Mouse (Mus musculus): ENCODE results near the gene Lingo2.

The Lingo2 gene

GRCm38 (mm10) chr4:36951150-36951954 is at the start of gene Lingo2:
Gene Lingo2 (minus strand): TSS chr4:36951747.
- DNase-seq (ENCODE audit: low spot score), result peak; percentile 44

GRCm38 (mm10) chr4:36973358-36973757 is 21.8 kb upstream of the Lingo2 start:
- DNase-seq (ENCODE audit: low spot score), result no peak

GRCm38 (mm10) chr4:36952431-36953429 is 1.2 kb upstream of the Lingo2 start:
- no peak for DNase-seq (ENCODE audit: low spot score)

GRCm38 (mm10) chr4:36951955-36952215 is 338 bp upstream of the Lingo2 start:
- no peak for DNase-seq (ENCODE audit: low spot score)

- DNase-seq (ENCODE audit: low spot score), result no peak
Measured at GRCm38 (mm10) chr4:36950790-36951149, 777 bp downstream of the Lingo2 start.

- DNase-seq (ENCODE audit: low spot score), result peak; percentile 74
Measured at GRCm38 (mm10) chr4:36950021-36950751, 1.4 kb downstream of the Lingo2 start.

GRCm38 (mm10) chr4:36890810-36891209 is 60.7 kb downstream of the Lingo2 start:
- DNase-seq (ENCODE audit: low spot score), result no peak

GRCm38 (mm10) chr4:36890365-36890764 is 61.2 kb downstream of the Lingo2 start:
- no peak for DNase-seq (ENCODE audit: low spot score)

GRCm38 (mm10) chr4:36874781-36875180 is 76.8 kb downstream of the Lingo2 start:
- DNase-seq (ENCODE audit: low spot score), result no peak

GRCm38 (mm10) chr4:36824982-36825381 is 126.6 kb downstream of the Lingo2 start:
- no peak for DNase-seq (ENCODE audit: low spot score)

- DNase-seq (ENCODE audit: low spot score), result no peak
Measured at GRCm38 (mm10) chr4:36821914-36822313, 129.6 kb downstream of the Lingo2 start.

- DNase-seq (ENCODE audit: low spot score), result no peak
Measured at GRCm38 (mm10) chr4:36775088-36775487, 176.5 kb downstream of the Lingo2 start.

GRCm38 (mm10) chr4:36730691-36731090 is 220.9 kb downstream of the Lingo2 start:
- no peak for DNase-seq (ENCODE audit: low spot score)

GRCm38 (mm10) chr4:36716411-36716810 is 235.1 kb downstream of the Lingo2 start:
- DNase-seq (ENCODE audit: low spot score), result no peak

GRCm38 (mm10) chr4:36698888-36699287 is 252.7 kb downstream of the Lingo2 start:
- DNase-seq (ENCODE audit: low spot score), result no peak

- no peak for DNase-seq (ENCODE audit: low spot score)
Measured at GRCm38 (mm10) chr4:36696810-36697209, 254.7 kb downstream of the Lingo2 start.

GRCm38 (mm10) chr4:36659920-36660319 is 291.6 kb downstream of the Lingo2 start:
- DNase-seq (ENCODE audit: low spot score), result no peak

GRCm38 (mm10) chr4:36647753-36648152 is 303.8 kb downstream of the Lingo2 start:
- DNase-seq (ENCODE audit: low spot score), result no peak

- no peak for DNase-seq (ENCODE audit: low spot score)
Measured at GRCm38 (mm10) chr4:36635666-36636065, 315.9 kb downstream of the Lingo2 start.

- no peak for DNase-seq (ENCODE audit: low spot score)
Measured at GRCm38 (mm10) chr4:36576801-36577200, 374.7 kb downstream of the Lingo2 start.

- no peak for DNase-seq (ENCODE audit: low spot score)
Measured at GRCm38 (mm10) chr4:36576256-36576655, 375.3 kb downstream of the Lingo2 start.

GRCm38 (mm10) chr4:36566544-36566943 is 385.0 kb downstream of the Lingo2 start:
- DNase-seq (ENCODE audit: low spot score), result no peak
